Mouse (Mus musculus): Measurements from ENCODE around the gene Zfp454. TPM values are rescaled to one million over a fixed set of nuclear protein-coding genes. Genes with fewer than 3 reads are reported as not detected.

Zfp454 gene
- 10.8 and 13.8 TPM in 2 replicates for polyA plus RNA-seq (2014; fragmentation: Nextera tagmentation; extraction: Ambion mirVana)

DNA sequence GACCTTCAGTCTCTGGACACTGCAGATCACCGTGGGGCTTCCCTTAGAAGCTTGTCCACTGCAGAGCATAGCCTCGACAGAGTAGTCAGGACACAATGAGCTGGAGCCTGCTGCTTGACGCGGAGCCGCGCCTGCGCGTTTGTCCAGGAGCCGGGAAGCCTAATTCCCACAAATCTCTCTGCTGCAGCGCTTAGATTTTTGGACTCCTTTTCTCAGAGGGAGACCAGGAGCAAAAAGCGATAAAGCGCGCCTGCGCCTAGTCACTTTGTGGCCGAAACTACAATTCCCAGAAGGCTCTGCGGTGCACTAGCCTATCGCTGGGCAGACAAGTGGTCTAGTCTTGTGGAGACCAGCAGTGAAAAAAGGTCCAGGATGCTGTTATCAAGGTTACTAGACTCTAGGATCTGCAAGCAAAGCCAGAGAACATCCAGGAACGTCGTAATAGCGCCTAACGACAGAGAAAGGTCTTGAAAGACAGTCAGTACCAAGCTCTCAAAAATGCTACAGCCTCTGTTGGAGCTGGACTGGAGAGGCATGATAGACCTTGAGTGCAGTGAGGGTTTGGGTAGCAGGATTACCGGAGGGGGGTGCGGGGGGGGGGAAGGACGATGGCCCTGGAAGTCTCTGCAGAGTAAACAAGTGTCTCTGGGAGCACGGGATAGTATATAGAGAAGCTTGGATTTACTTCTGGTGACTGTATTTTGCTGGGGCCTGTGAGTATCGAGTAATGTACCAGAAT, at the start of gene Zfp454:
Gene Zfp454, minus strand, starts transcription at position 262 of the 739 bp plus-strand sequence.
- H3K4me1 ChIP-seq (ENCODE audit: control insufficient read depth, insufficient read depth, low read length) = peaks cover 7% of the 10 kb centered on the region; the same call in 1 of the 2 replicates
- peaks cover 4% of the 10 kb centered on the region; the same call in 1 of the 2 replicates for H3K9me3 ChIP-seq (ENCODE audit: control insufficient read depth, low read length)
- ATAC-seq (ENCODE audit: low read depth) = peak; percentile 96
- H3K27me3 ChIP-seq (ENCODE audit: control insufficient read depth, insufficient read depth, low read length) = no peaks in the 10 kb centered on the region
- H3K4me3 ChIP-seq (ENCODE audit: low read depth, low read length) = peak within 1 kb of the TSS; percentile 48
- peak within 1 kb of the TSS; percentile 76 for H3K27ac ChIP-seq (ENCODE audit: low read depth, low read length)
- H3K4me2 ChIP-seq (ENCODE audit: low read depth, low read length) = peak within 1 kb of the TSS; percentile 74
- WGBS = 6% methylated on average over 26 of the region's 26 CpGs
- peaks cover 9% of the 10 kb centered on the region; the same call in 1 of the 2 replicates for H3K36me3 ChIP-seq (ENCODE audit: control insufficient read depth, insufficient read depth, low read length)
- H3K9ac ChIP-seq (replicated peaks; ENCODE audit: low read depth, low read length) = peak within 1 kb of the TSS; percentile 60

DNA sequence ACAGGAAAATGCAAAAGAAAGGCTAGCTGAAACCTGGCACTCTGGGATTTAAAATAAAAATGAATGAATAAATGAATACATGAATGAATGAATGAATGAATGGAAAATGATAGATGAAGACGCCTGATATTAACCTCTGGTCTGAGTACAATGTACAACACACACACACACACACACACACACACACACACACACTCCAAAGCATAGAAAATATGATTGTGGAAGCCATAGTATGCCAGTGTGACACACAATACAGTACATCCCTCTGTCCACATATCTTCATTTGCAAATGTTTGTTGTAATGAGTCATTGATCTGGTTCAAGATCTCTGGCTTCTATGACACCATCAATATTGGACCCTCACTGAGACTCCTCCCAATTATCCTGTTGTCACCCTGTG, 44.6 kb upstream of the Zfp454 start:
- no peaks in the 10 kb centered on the region for H3K27me3 ChIP-seq (ENCODE audit: control insufficient read depth, insufficient read depth, low read length)
- no peak overlapping the region for H3K9ac ChIP-seq (replicated peaks; ENCODE audit: low read depth, low read length)
- 87% methylated on average over 1 of the region's 1 CpGs for whole genome bisulfite sequencing
- 0 out of 2 replicates have a peak, but pooled peaks cover 5% of the 10 kb centered on the region for H3K4me1 ChIP-seq (ENCODE audit: control insufficient read depth, insufficient read depth, low read length)
- peak; percentile 15; the same call in 1 of the 2 replicates for ATAC-seq (ENCODE audit: low read depth)
- no peak overlapping the region for H3K4me3 ChIP-seq (ENCODE audit: low read depth, low read length)
- H3K4me2 ChIP-seq (ENCODE audit: low read depth, low read length) = peak overlapping the region; percentile 95
- no peaks in the 10 kb centered on the region for H3K9me3 ChIP-seq (ENCODE audit: control insufficient read depth, low read length)
- no peaks in the 10 kb centered on the region for H3K36me3 ChIP-seq (ENCODE audit: control insufficient read depth, insufficient read depth, low read length)
- no peak overlapping the region; the same call in 1 of the 2 replicates for H3K27ac ChIP-seq (ENCODE audit: low read depth, low read length)

DNA sequence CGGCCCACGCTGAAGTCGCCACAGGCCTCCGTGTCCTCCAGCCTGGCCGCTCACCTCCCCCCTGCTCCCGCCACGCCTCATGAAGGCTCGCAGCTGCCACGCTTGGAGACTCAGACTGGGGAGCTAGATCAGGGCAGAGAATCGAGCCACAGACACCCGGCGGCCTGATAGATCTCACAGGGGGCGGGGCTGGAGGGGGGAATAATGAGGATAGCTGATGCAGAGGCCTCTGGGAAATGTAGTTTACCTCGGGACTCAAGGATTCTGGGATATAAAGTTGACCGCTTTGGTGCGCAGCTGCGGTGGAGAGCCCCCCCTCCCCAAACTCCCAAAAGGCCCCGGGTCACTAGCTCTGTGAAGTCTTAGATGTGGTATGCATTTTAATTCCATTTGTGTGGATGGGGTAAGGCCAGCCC, 44.0 kb upstream of the Zfp454 start, which contains the start of gene Zfp354b:
Gene Zfp354b, minus strand, starts transcription at position 183 of the 416 bp plus-strand sequence.
- Histone ChIP-seq H3K4me2 (ENCODE audit: low read depth, low read length) (peak within 1 kb of the TSS; percentile 95), H3K9me3 (ENCODE audit: control insufficient read depth, low read length) (no peaks in the 10 kb centered on the region), H3K9ac (replicated peaks; ENCODE audit: low read depth, low read length) (peak within 1 kb of the TSS; percentile 72), H3K4me3 (ENCODE audit: low read depth, low read length) (peak within 1 kb of the TSS; percentile 62), H3K27me3 (ENCODE audit: control insufficient read depth, insufficient read depth, low read length) (no peaks in the 10 kb centered on the region), H3K4me1 (ENCODE audit: control insufficient read depth, insufficient read depth, low read length) (0 out of 2 replicates have a peak, but pooled peaks cover 5% of the 10 kb centered on the region), H3K36me3 (ENCODE audit: control insufficient read depth, insufficient read depth, low read length) (no peaks in the 10 kb centered on the region), H3K27ac (ENCODE audit: low read depth, low read length) (peak within 1 kb of the TSS; percentile 83)
- 1% methylated on average over 18 of the region's 18 CpGs for WGBS
- ATAC-seq (ENCODE audit: low read depth) = peak; percentile 97

DNA sequence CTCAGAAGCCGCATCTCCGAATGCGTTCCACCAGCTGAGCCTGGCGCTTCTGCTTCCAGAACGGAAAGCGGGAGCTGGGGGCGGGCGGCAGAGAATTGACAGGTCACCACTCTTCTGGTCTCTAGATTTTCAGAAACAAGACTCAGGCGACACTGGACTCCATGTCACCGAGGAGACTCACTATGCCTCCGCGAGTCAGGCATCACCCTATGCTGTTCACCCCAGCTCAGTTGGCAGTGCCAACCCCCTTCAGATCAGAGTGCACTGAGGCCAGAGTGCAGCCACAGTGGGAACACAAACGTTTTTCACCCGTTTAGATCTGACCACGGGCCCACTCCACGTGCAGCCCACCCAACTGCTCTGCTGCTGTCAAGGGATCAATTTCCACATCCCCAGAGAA, 43.6 kb upstream of the Zfp454 start:
- H3K4me1 ChIP-seq (ENCODE audit: control insufficient read depth, insufficient read depth, low read length) = 0 out of 2 replicates have a peak, but pooled peaks cover 5% of the 10 kb centered on the region
- H3K9me3 ChIP-seq (ENCODE audit: control insufficient read depth, low read length) = no peaks in the 10 kb centered on the region
- peak overlapping the region; percentile 83 for H3K27ac ChIP-seq (ENCODE audit: low read depth, low read length)
- ATAC-seq (ENCODE audit: low read depth) = peak; percentile 81
- WGBS = 1% methylated on average over 16 of the region's 16 CpGs
- peak overlapping the region; percentile 95 for H3K4me2 ChIP-seq (ENCODE audit: low read depth, low read length)
- H3K27me3 ChIP-seq (ENCODE audit: control insufficient read depth, insufficient read depth, low read length) = no peaks in the 10 kb centered on the region
- H3K9ac ChIP-seq (replicated peaks; ENCODE audit: low read depth, low read length) = peak overlapping the region; percentile 72
- H3K4me3 ChIP-seq (ENCODE audit: low read depth, low read length) = peak overlapping the region; percentile 62
- H3K36me3 ChIP-seq (ENCODE audit: control insufficient read depth, insufficient read depth, low read length) = no peaks in the 10 kb centered on the region

DNA sequence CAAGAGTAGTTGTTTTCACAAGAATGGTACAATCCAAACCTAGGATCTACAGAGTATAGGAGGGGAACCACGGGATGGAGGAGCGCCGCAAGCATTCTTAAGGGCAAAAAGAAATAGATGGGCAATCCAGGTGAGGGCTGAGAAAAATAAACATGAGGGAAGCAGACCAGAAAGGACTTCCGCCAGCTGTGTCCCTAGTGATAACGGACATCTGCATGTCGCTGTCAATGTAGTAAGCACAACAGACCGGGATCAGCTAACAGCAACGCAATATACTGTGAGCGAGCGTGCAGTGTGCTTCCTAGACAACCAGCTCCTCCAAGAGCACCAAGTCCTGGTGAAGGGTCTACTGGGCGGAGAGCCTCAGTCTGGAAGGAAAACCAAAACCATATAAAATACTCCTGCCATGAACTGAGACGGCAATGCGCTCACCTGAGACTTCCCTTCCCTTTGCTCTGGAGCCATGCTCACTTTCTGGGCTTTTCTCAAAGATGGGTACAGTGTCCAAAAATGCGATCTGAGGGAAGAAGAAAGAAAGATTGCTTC, 43.1 kb upstream of the Zfp454 start:
- Histone ChIP-seq H3K4me2 (ENCODE audit: low read depth, low read length) (peak overlapping the region; percentile 95), H3K36me3 (ENCODE audit: control insufficient read depth, insufficient read depth, low read length) (no peaks in the 10 kb centered on the region), H3K27ac (ENCODE audit: low read depth, low read length) (peak overlapping the region; percentile 83), H3K9me3 (ENCODE audit: control insufficient read depth, low read length) (no peaks in the 10 kb centered on the region), H3K27me3 (ENCODE audit: control insufficient read depth, insufficient read depth, low read length) (no peaks in the 10 kb centered on the region), H3K4me3 (ENCODE audit: low read depth, low read length) (peak overlapping the region; percentile 62), H3K9ac (replicated peaks; ENCODE audit: low read depth, low read length) (peak overlapping the region; percentile 72), H3K4me1 (ENCODE audit: control insufficient read depth, insufficient read depth, low read length) (0 out of 2 replicates have a peak, but pooled peaks cover 5% of the 10 kb centered on the region)
- 21% methylated on average over 14 of the region's 14 CpGs for WGBS
- ATAC-seq (ENCODE audit: low read depth) = no peak

DNA sequence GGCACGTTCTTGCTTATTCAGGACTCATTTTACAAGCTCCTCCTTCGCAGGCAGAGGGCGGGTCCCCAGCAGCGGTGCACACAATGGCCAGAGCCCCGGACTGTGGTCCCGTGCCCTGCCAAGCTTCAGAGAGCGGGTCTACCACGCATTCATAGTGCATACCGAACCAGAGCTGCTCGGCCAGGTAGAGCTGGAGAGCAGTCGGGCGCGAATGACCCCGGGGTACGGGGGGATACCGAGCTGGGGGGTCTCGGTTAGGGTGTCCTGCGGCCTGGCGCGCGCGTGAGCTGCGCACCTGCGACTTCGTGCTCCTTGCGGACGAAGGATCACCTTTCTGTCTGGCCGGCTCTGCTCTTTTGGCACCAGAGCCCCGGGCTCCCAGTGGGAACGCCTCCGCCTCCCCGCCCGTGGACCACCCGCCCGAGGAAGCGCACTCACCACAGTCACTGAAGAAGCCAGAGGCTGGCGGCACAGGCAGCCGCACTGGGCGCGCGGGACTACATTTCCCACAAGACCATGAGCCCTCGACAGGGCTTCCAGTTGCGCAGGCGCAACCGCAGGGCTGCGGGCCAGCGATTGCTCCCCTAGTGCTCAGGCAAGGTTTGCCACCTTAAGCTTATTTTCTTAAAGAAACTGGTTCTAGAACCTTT, 28.3 kb upstream of the Zfp454 start, which contains the start of gene Zfp2:
Gene Zfp2, minus strand, starts transcription at position 495 of the 650 bp plus-strand sequence.
- peaks cover 5% of the 10 kb centered on the region; the same call in 1 of the 2 replicates for H3K4me1 ChIP-seq (ENCODE audit: control insufficient read depth, insufficient read depth, low read length)
- peak within 1 kb of the TSS; percentile 92 for H3K27ac ChIP-seq (ENCODE audit: low read depth, low read length)
- H3K4me2 ChIP-seq (ENCODE audit: low read depth, low read length) = peak within 1 kb of the TSS; percentile 40
- H3K27me3 ChIP-seq (ENCODE audit: control insufficient read depth, insufficient read depth, low read length) = no peaks in the 10 kb centered on the region
- peak within 1 kb of the TSS; percentile 90 for H3K9ac ChIP-seq (replicated peaks; ENCODE audit: low read depth, low read length)
- under 1% methylated on average over 47 of the region's 47 CpGs for WGBS
- H3K4me3 ChIP-seq (ENCODE audit: low read depth, low read length) = peak within 1 kb of the TSS; percentile 84
- peaks cover 12% of the 10 kb centered on the region; the same call in 1 of the 2 replicates for H3K9me3 ChIP-seq (ENCODE audit: control insufficient read depth, low read length)
- peaks cover 15% of the 10 kb centered on the region for H3K36me3 ChIP-seq (ENCODE audit: control insufficient read depth, insufficient read depth, low read length)
- peak; percentile 98 for ATAC-seq (ENCODE audit: low read depth)

DNA sequence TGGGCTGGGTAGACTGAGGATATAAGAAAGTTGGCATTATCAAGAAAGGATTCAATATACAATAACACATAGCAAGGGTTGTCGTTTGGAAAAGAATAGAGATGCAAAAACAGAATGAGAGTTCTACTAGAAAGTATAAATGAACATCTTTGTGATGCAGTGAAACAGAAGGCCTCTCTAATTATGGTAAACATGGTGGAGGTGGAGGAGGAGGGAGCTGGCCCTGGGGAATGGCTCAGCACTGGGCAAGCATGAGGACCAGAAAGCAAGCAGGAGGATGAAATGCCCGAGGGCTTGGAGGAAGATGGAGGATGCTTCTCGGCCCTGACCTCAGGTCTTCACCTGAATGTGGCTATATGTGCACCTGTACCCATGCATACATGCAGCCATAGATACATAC, 27.0 kb upstream of the Zfp454 start:
- no peaks in the 10 kb centered on the region for H3K27me3 ChIP-seq (ENCODE audit: control insufficient read depth, insufficient read depth, low read length)
- peaks cover 18% of the 10 kb centered on the region; the same call in 1 of the 2 replicates for H3K9me3 ChIP-seq (ENCODE audit: control insufficient read depth, low read length)
- no peak for ATAC-seq (ENCODE audit: low read depth)
- 89% methylated on average over 3 of the region's 3 CpGs for WGBS
- H3K4me1 ChIP-seq (ENCODE audit: control insufficient read depth, insufficient read depth, low read length) = peaks cover 5% of the 10 kb centered on the region; the same call in 1 of the 2 replicates
- peaks cover 28% of the 10 kb centered on the region for H3K36me3 ChIP-seq (ENCODE audit: control insufficient read depth, insufficient read depth, low read length)
- peak overlapping the region; percentile 40 for H3K4me2 ChIP-seq (ENCODE audit: low read depth, low read length)
- no peak overlapping the region for H3K9ac ChIP-seq (replicated peaks; ENCODE audit: low read depth, low read length)
- H3K27ac ChIP-seq (ENCODE audit: low read depth, low read length) = no peak overlapping the region
- H3K4me3 ChIP-seq (ENCODE audit: low read depth, low read length) = no peak overlapping the region

DNA sequence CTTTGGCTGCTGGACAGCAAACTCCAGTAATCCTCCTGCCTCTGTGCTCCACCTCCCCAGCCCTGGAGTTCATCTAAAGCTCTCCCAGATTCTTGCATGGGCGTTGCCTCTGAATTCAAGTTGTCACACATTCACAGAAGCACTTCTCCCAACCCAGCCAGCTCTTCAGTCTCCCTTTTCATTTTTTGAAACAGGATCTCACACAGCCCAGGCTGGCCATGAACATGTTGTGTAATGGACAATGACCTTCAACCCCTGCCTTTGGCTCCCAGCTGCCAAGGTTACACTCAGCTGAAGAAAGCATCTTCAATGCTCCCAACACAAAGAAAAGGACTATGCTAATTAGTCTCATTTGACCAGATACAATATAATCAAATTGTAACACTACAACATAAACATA, 25.9 kb upstream of the Zfp454 start:
- Histone ChIP-seq H3K27ac (ENCODE audit: low read depth, low read length) (no peak overlapping the region), H3K4me2 (ENCODE audit: low read depth, low read length) (no peak overlapping the region), H3K27me3 (ENCODE audit: control insufficient read depth, insufficient read depth, low read length) (no peaks in the 10 kb centered on the region), H3K4me1 (ENCODE audit: control insufficient read depth, insufficient read depth, low read length) (peaks cover 5% of the 10 kb centered on the region; the same call in 1 of the 2 replicates), H3K9me3 (ENCODE audit: control insufficient read depth, low read length) (peaks cover 23% of the 10 kb centered on the region; the same call in 1 of the 2 replicates), H3K9ac (replicated peaks; ENCODE audit: low read depth, low read length) (no peak overlapping the region), H3K4me3 (ENCODE audit: low read depth, low read length) (no peak overlapping the region), H3K36me3 (ENCODE audit: control insufficient read depth, insufficient read depth, low read length) (peaks cover 39% of the 10 kb centered on the region)
- WGBS = 92% methylated on average over 1 of the region's 1 CpGs
- ATAC-seq (ENCODE audit: low read depth) = no peak

All from neural tube, embryonic 14.5 days (tissue).